Mouse (Mus musculus) testis, adult 2 months (tissue): Measurements from ENCODE around the gene Atp4a.

ENCODE experiments used
- CTCF ChIP-seq: fragments of 200-500 bp; IDR thresholded peaks from 2 replicates; pipeline ENCODE4 v1.5.1; 2012; ENCODE audit warnings: low read depth, mild to moderate bottlenecking, inconsistent platforms, low read length, moderate library complexity; ENCODE audit not compliant: control insufficient read depth, insufficient read depth, insufficient replicate concordance
- POLR2A ChIP-seq: fragments of 200-500 bp; IDR thresholded peaks from 2 replicates; pipeline ENCODE4 v1.6.1; 2012; ENCODE audit warnings: low read depth, mild to moderate bottlenecking, inconsistent platforms, low read length, moderate library complexity; ENCODE audit not compliant: control insufficient read depth

- TF ChIP-seq POLR2A (no peak), CTCF (no peak)
Measured at GRCm38 (mm10) chr7:30707441-30707840, 4.6 kb upstream of the Atp4a start.
